12 mouse cellular contexts compared by ENCODE assay signal in the genomic region with DNA sequence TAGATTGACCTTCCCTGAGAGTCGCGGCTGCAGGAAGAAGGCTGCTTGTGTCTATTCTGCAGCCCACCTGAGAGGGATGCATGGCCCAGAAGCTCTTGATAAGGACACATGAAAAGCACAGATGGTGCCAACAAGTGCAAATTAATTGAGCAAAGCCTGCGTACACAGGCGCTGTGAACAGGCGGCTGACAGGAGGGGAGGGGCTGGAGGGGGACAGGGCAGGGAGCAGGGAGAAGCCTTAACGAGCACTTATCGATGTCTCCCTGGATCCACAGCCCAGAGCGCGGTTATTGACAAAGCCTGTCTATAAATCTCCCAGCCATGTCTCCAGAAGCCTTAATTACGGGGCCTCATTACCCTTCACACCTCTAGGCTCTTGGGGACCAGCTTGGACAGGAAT. TPM values are rescaled to one million over a fixed set of nuclear protein-coding genes. Genes with fewer than 3 reads are reported as not detected.
DNase-seq lines count a peak whose midpoint lies in the region; ATAC-seq and TF ChIP-seq lines count a peak whose summit lies in the region.
"Had no signal": no experiment of that assay in that cellular context is flagged by ENCODE, and none has a peak within 500 bp of the region (broad histone marks: within the 10 kb centered on the region; RNA-seq: fewer than 3 reads in every experiment).

No protein-coding gene starts in this region.

- H3K36me3 ChIP-seq in embryonic facial prominence, embryonic 10.5 days (replicated peaks): no peaks in the 10 kb centered on the region
- H3K36me3 ChIP-seq in forebrain, embryonic 13.5 days (ENCODE audit: poor library complexity, severe bottlenecking): no peaks in the 10 kb centered on the region
- H3K36me3 ChIP-seq in hindbrain, postnatal 0 days (ENCODE audit: insufficient read depth, low read length): no peaks in the 10 kb centered on the region
- H3K36me3 ChIP-seq in kidney, embryonic 16.5 days (ENCODE audit: insufficient read depth, low read length): no peaks in the 10 kb centered on the region

- H3K4me1 ChIP-seq in embryonic facial prominence, embryonic 10.5 days: peaks cover 97% of the 10 kb centered on the region
- H3K4me1 ChIP-seq in forebrain, embryonic 13.5 days: peaks cover 99% of the 10 kb centered on the region
- peaks cover 25% of the 10 kb centered on the region for H3K4me1 ChIP-seq in hindbrain, postnatal 0 days (ENCODE audit: insufficient read depth, low read length)
- peaks cover 18% of the 10 kb centered on the region for H3K4me1 ChIP-seq in kidney, embryonic 16.5 days (ENCODE audit: insufficient read depth, low read length)

- H3K4me3 ChIP-seq in embryonic facial prominence, embryonic 10.5 days: no peak overlapping the region
- no peak overlapping the region for H3K4me3 ChIP-seq in forebrain, embryonic 13.5 days
- no peak overlapping the region for H3K4me3 ChIP-seq in hindbrain, postnatal 0 days (ENCODE audit: low read length)
- no peak overlapping the region for H3K4me3 ChIP-seq in kidney, embryonic 16.5 days (ENCODE audit: low read length)
- H3K4me3 ChIP-seq: heart, adult 2 months had no signal

- peak overlapping the region; percentile 77 for H3K27ac ChIP-seq in embryonic facial prominence, embryonic 10.5 days (replicated peaks)
- peak overlapping the region; percentile 98 for H3K27ac ChIP-seq in forebrain, embryonic 13.5 days
- H3K27ac ChIP-seq in hindbrain, postnatal 0 days: no peak overlapping the region
- H3K27ac ChIP-seq in kidney, embryonic 16.5 days (ENCODE audit: low read length): no peak overlapping the region
- H3K27ac ChIP-seq: heart, adult 2 months had no signal

- 0 out of 2 replicates have a peak overlapping the region, but pooled peaks have one; percentile 1 for H3K4me2 ChIP-seq in forebrain, embryonic 13.5 days
- H3K4me2 ChIP-seq in hindbrain, postnatal 0 days (ENCODE audit: low read depth, low read length): no peak overlapping the region
- no peak overlapping the region for H3K4me2 ChIP-seq in kidney, embryonic 16.5 days (replicated peaks; ENCODE audit: low read depth, low read length)

- ATAC-seq in forebrain, embryonic 13.5 days: peak; percentile 36; the same call in 1 of the 2 replicates
- ATAC-seq in hindbrain, postnatal 0 days: peak; percentile 38; the same call in 1 of the 2 replicates
- ATAC-seq in kidney, embryonic 16.5 days (ENCODE audit: low FRiP score, low TSS enrichment): no peak

- no peak for TF ChIP-seq CTCF in hindbrain, postnatal 0 days (IDR thresholded peaks at IDR 0.05; ENCODE audit: low read depth)

- 31% methylated on average over 10 of the region's 10 CpGs for WGBS in embryonic facial prominence, embryonic 10.5 days
- 6% methylated on average over 10 of the region's 10 CpGs for WGBS in forebrain, embryonic 13.5 days
- 31% methylated on average over 10 of the region's 10 CpGs for WGBS in hindbrain, postnatal 0 days
- WGBS in kidney, embryonic 16.5 days: 21% methylated on average over 10 of the region's 10 CpGs

- no peak for DNase-seq in embryonic facial prominence, embryonic 10.5 days (ENCODE audit: low spot score)
- peak; percentile 61 for DNase-seq in hindbrain, postnatal 0 days (ENCODE audit: low spot score)
- peak; percentile 39 for DNase-seq in neural tube, embryonic 10.5 days (ENCODE audit: extremely low spot score, low spot score)
- no peak for DNase-seq in right cerebral cortex, adult 18-20 months
- no peak for DNase-seq in ovary, postnatal 10 days (ENCODE audit: low spot score)
- DNase-seq: adrenal gland, adult 8-10 months; heart, adult 2 months had no signal

- no peaks in the 10 kb centered on the region for H3K9me3 ChIP-seq in embryonic facial prominence, embryonic 10.5 days
- H3K9me3 ChIP-seq in forebrain, embryonic 13.5 days (replicated peaks): no peaks in the 10 kb centered on the region
- no peaks in the 10 kb centered on the region for H3K9me3 ChIP-seq in hindbrain, postnatal 0 days (ENCODE audit: low read length)
- no peaks in the 10 kb centered on the region for H3K9me3 ChIP-seq in kidney, embryonic 16.5 days (ENCODE audit: low read length)

- 0 out of 2 replicates have a peak overlapping the region, but pooled peaks have one; percentile 10 for H3K9ac ChIP-seq in forebrain, embryonic 13.5 days
- H3K9ac ChIP-seq in hindbrain, postnatal 0 days (replicated peaks; ENCODE audit: low read length): no peak overlapping the region
- H3K9ac ChIP-seq in kidney, embryonic 16.5 days (replicated peaks; ENCODE audit: low read length): no peak overlapping the region

- peaks cover 53% of the 10 kb centered on the region for H3K27me3 ChIP-seq in embryonic facial prominence, embryonic 10.5 days (replicated peaks; ENCODE audit: low read depth, poor library complexity, severe bottlenecking)
- H3K27me3 ChIP-seq in forebrain, embryonic 13.5 days: no peaks in the 10 kb centered on the region
- no peaks in the 10 kb centered on the region for H3K27me3 ChIP-seq in hindbrain, postnatal 0 days (ENCODE audit: insufficient read depth, low read length)
- H3K27me3 ChIP-seq in kidney, embryonic 16.5 days (ENCODE audit: insufficient read depth, low read length): no peaks in the 10 kb centered on the region; the same call in 1 of the 2 replicates

RNA-seq across cellular contexts. Expression of gene Stra6, which starts 18.8 kb away (rescaled TPM):
- 33.6 and 47.2 TPM in 2 replicates for polyA plus RNA-seq in embryonic facial prominence, embryonic 10.5 days (2016; fragmentation: Nextera tagmentation; extraction: Ambion mirVana)
- 7.1 and 7.7 TPM in 2 replicates for polyA plus RNA-seq in forebrain, embryonic 13.5 days (2015; fragmentation: Nextera tagmentation; extraction: Ambion mirVana)
- 16.0 and 19.2 TPM in 2 replicates for total RNA-seq in hindbrain, postnatal 0 days (2014; rRNA removed)
- 7.5 TPM in 2 replicates for polyA plus RNA-seq in hindbrain, postnatal 0 days (2015; fragmentation: Nextera tagmentation; extraction: Ambion mirVana)
- 24.1 and 34.2 TPM in 2 replicates for polyA plus RNA-seq in kidney, embryonic 16.5 days (2015; fragmentation: Nextera tagmentation; extraction: Ambion mirVana)
- total RNA-seq: neutrophil, adult 5-6 weeks had no signal
- polyA plus RNA-seq: liver, embryonic 16.5 days had no signal

RNA-seq across cellular contexts. Expression of gene Cyp11a1, which starts 38.6 kb away (rescaled TPM):
- polyA plus RNA-seq in embryonic facial prominence, embryonic 10.5 days (2016; fragmentation: Nextera tagmentation; extraction: Ambion mirVana): not detected in 2 replicates
- 0.23 and 0.65 TPM in 2 replicates for polyA plus RNA-seq in forebrain, embryonic 13.5 days (2015; fragmentation: Nextera tagmentation; extraction: Ambion mirVana)
- total RNA-seq in hindbrain, postnatal 0 days (2014; rRNA removed): 4.1 and 4.3 TPM in 2 replicates
- 1.2 and 1.8 TPM in 2 replicates for polyA plus RNA-seq in hindbrain, postnatal 0 days (2015; fragmentation: Nextera tagmentation; extraction: Ambion mirVana)
- 25.0 and 45.7 TPM in 2 replicates for polyA plus RNA-seq in kidney, embryonic 16.5 days (2015; fragmentation: Nextera tagmentation; extraction: Ambion mirVana)
- total RNA-seq: heart, postnatal 25 days had no signal

Comparison
In these comparisons a context has a peak if more than half of its experiments do, and no peak if none do; other contexts are left out.
1. DNase-seq: peak in hindbrain, postnatal 0 days (single experiment) and neural tube, embryonic 10.5 days (single experiment); none in embryonic facial prominence, embryonic 10.5 days (single experiment), right cerebral cortex, adult 18-20 months (single experiment) and ovary, postnatal 10 days (single experiment).
2. H3K27ac ChIP-seq: peak in embryonic facial prominence, embryonic 10.5 days (single experiment) and forebrain, embryonic 13.5 days (single experiment); none in hindbrain, postnatal 0 days (single experiment) and kidney, embryonic 16.5 days (single experiment).